Mouse (Mus musculus): ENCODE results near the gene Olfr799.

- no peak for TF ChIP-seq CTCF (IDR thresholded peaks at IDR 0.05; ENCODE audit: extremely low read depth, insufficient read length, insufficient replicate concordance, low read depth, low read length)
- TF ChIP-seq POLR2A (IDR thresholded peaks at IDR 0.05; ENCODE audit: low read depth, low read length): no peak
Measured at GRCm38 (mm10) chr10:129651763-129652162, 14.5 kb downstream of the Olfr799 start.
